Mouse (Mus musculus) lung, adult 2 months (tissue): ENCODE results near the gene Nkx6-1. TPM values are rescaled to one million over a fixed set of nuclear protein-coding genes. Genes with fewer than 3 reads are reported as not detected.
A peak's percentile ranks its signal among the peaks of the same experiment; 100 is the strongest.

Source experiments
- DNase-seq: peaks from one replicate; pipeline ENCODE4 v3.0.0; 2022
- H3K4me1 ChIP-seq: fragments of 200-500 bp; 2 replicates; pipeline ENCODE4 v1.6.1; 2011; ENCODE audit warnings: low read length; ENCODE audit not compliant: control insufficient read depth, insufficient read depth
- H3K4me3 ChIP-seq: fragments of 200-500 bp; replicated peaks from 2 replicates; pipeline ENCODE3; 2011; ENCODE audit warnings: low read depth, mild to moderate bottlenecking, control low read depth, low read length; ENCODE audit errors: extremely low read depth
- CTCF ChIP-seq: fragments of 200-500 bp; IDR thresholded peaks from 2 replicates; pipeline ENCODE4 v1.5.1; 2011; ENCODE audit warnings: mild to moderate bottlenecking, low read length, control low read depth; ENCODE audit not compliant: insufficient read depth
- POLR2A ChIP-seq: fragments of 200-500 bp; IDR thresholded peaks from 2 replicates; pipeline ENCODE4 v1.6.1; 2011; ENCODE audit warnings: low read depth, mild to moderate bottlenecking, control low read depth, low read length, borderline replicate concordance; ENCODE audit errors: extremely low read depth
- WGBS: fragments of 180-500 bp; shearing (Covaris S2); methylation state at CpG from one replicate; pipeline ENCODE4 v1.1.7; 2018; 5-methylcytosine and 5-hydroxymethylcytosine counted together
- polyA plus RNA-seq: library from polyadenylated mRNA; depleted of rRNA; stranded (reverse); fragments of >200 nt; gene quantifications from 2 replicates; pipeline ENCODE4 v1.2.3, GENCODE M21; 2012; rRNA removed

The Nkx6-1 gene
- polyA plus RNA-seq: 0.15 and 0.77 TPM in 2 replicates

- 1% methylated on average over 39 of the region's 39 CpGs for WGBS
- TF ChIP-seq POLR2A (no peak), CTCF (no peak)
- peak within 1 kb of the TSS; percentile 13 for H3K4me3 ChIP-seq
- no peak for DNase-seq
- peaks cover 3% of the 10 kb centered on the region; the same call in 1 of the 2 replicates for H3K4me1 ChIP-seq
Measured at GRCm38 (mm10) chr5:101664945-101665615, at the start of gene Nkx6-1. Nkx6-1 (minus strand) TSS chr5:101664996.

- Histone ChIP-seq H3K4me3 (no peak overlapping the region), H3K4me1 (no peaks in the 10 kb centered on the region)
- WGBS: 73% methylated on average over 6 of the region's 6 CpGs
- TF ChIP-seq CTCF (peak; percentile 39; the same call in 1 of the 2 replicates), POLR2A (no peak)
- no peak for DNase-seq
Measured at GRCm38 (mm10) chr5:101713064-101713613, 48.3 kb upstream of the Nkx6-1 start.

- TF ChIP-seq CTCF: no peak
- no peak for TF ChIP-seq POLR2A
- Histone ChIP-seq H3K4me3 (no peak overlapping the region), H3K4me1 (no peaks in the 10 kb centered on the region)
- DNase-seq: no peak
- WGBS: 58% methylated on average over 24 of the region's 25 CpGs
Measured at GRCm38 (mm10) chr5:101703374-101704260, 38.8 kb upstream of the Nkx6-1 start.

- H3K4me1 ChIP-seq: no peaks in the 10 kb centered on the region
- no peak for TF ChIP-seq CTCF
- TF ChIP-seq POLR2A: no peak
- H3K4me3 ChIP-seq: no peak overlapping the region
- no peak for DNase-seq
- 79% methylated on average over 11 of the region's 11 CpGs for WGBS
Measured at GRCm38 (mm10) chr5:101702636-101703035, 37.8 kb upstream of the Nkx6-1 start.

- Histone ChIP-seq H3K4me1 (no peaks in the 10 kb centered on the region), H3K4me3 (no peak overlapping the region)
- TF ChIP-seq POLR2A (no peak), CTCF (peak; percentile 20; the same call in 1 of the 2 replicates)
- DNase-seq: no peak
- 2% methylated on average over 3 of the region's 3 CpGs for WGBS
Measured at GRCm38 (mm10) chr5:101700607-101701006, 35.8 kb upstream of the Nkx6-1 start.

- Histone ChIP-seq H3K4me3 (no peak overlapping the region), H3K4me1 (no peaks in the 10 kb centered on the region)
- 26% methylated on average over 15 of the region's 15 CpGs for WGBS
- 0 out of 2 replicates have a peak, but pooled peaks have one; percentile 2 for TF ChIP-seq CTCF
- no peak for TF ChIP-seq POLR2A
- DNase-seq: no peak
Measured at GRCm38 (mm10) chr5:101688581-101688980, 23.8 kb upstream of the Nkx6-1 start.

- DNase-seq: no peak
- TF ChIP-seq POLR2A: no peak
- no peak for TF ChIP-seq CTCF
- H3K4me1 ChIP-seq: no peaks in the 10 kb centered on the region
- 45% methylated on average over 5 of the region's 5 CpGs for WGBS
- H3K4me3 ChIP-seq: no peak overlapping the region
Measured at GRCm38 (mm10) chr5:101683340-101683739, 18.5 kb upstream of the Nkx6-1 start.

- no peak for DNase-seq
- H3K4me1 ChIP-seq: no peaks in the 10 kb centered on the region
- TF ChIP-seq CTCF: no peak
- TF ChIP-seq POLR2A: no peak
- 67% methylated on average over 6 of the region's 6 CpGs for WGBS
- H3K4me3 ChIP-seq: no peak overlapping the region
Measured at GRCm38 (mm10) chr5:101680338-101680737, 15.5 kb upstream of the Nkx6-1 start.

- peak; percentile 18; the same call in 1 of the 2 replicates for TF ChIP-seq CTCF
- TF ChIP-seq POLR2A: no peak
Measured at GRCm38 (mm10) chr5:101669381-101669780, 4.6 kb upstream of the Nkx6-1 start.

More at GRCm38 (mm10) chr5:101669381-101669780, 4.6 kb upstream of the Nkx6-1 start:
- 3% methylated on average over 15 of the region's 15 CpGs for WGBS
- Histone ChIP-seq H3K4me3 (no peak overlapping the region), H3K4me1 (peaks cover 3% of the 10 kb centered on the region; the same call in 1 of the 2 replicates)
- no peak for DNase-seq
